Mouse (Mus musculus): ENCODE measurements around the gene Rbm47.

DNA sequence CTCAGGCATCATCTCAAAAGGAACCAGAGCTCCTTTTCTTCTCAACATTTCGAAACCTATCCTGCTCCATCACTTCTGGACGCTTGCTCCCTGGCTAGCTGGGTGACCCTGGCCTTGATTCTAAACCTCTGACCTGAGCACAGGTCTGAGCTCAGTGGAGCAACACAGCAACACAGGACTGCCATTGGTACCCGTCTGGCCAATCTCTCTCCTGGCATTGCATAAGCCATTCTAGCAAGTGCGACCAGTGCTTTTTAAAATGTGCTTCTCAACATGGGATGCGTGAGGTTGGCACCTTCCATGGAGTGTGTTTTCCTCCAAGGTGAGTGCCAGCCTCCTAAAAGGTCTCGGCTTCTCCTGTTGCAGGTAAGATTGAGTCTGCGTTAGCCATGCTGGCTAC, 173.8 kb downstream of the Rbm47 start:
- TF ChIP-seq POLR2A (IDR thresholded peaks at IDR 0.05; ENCODE audit: low read depth, low read length), result no peak
- no peak for TF ChIP-seq CTCF (IDR thresholded peaks at IDR 0.05; ENCODE audit: borderline replicate concordance, insufficient read depth, low read length)

All from embryonic fibroblast, embryonic 13.5 days (primary cell).